Comparison of ENCODE assay signal across 8 mouse cellular contexts in genomic region chr1:34438381-34439051, GRCm38 (mm10). TPM values are rescaled to one million over a fixed set of nuclear protein-coding genes. Genes with fewer than 3 reads are reported as not detected.
DNase-seq lines count a peak whose midpoint lies in the region; ATAC-seq and TF ChIP-seq lines count a peak whose summit lies in the region.

No protein-coding gene starts in this region.

- no peaks in the 10 kb centered on the region for H3K27me3 ChIP-seq in lung, embryonic 14.5 days (ENCODE audit: insufficient read depth, low read length)
- H3K27me3 ChIP-seq in embryonic facial prominence, embryonic 11.5 days (ENCODE audit: control insufficient read depth, insufficient read depth, low read length), result no peaks in the 10 kb centered on the region
- no peaks in the 10 kb centered on the region for H3K27me3 ChIP-seq in intestine, embryonic 14.5 days (replicated peaks; ENCODE audit: control insufficient read depth, insufficient read depth, low read length)
- H3K27me3 ChIP-seq in neural tube, embryonic 14.5 days (ENCODE audit: control insufficient read depth, insufficient read depth, low read length), result no peaks in the 10 kb centered on the region

- H3K4me2 ChIP-seq in lung, embryonic 14.5 days, result peak overlapping the region; percentile 71
- peak overlapping the region; percentile 48 for H3K4me2 ChIP-seq in embryonic facial prominence, embryonic 11.5 days (ENCODE audit: low read depth, low read length)
- H3K4me2 ChIP-seq in intestine, embryonic 14.5 days (ENCODE audit: low read length), result peak overlapping the region; percentile 71
- peak overlapping the region; percentile 60 for H3K4me2 ChIP-seq in neural tube, embryonic 14.5 days (ENCODE audit: low read depth, low read length)

- H3K4me3 ChIP-seq in lung, embryonic 14.5 days (ENCODE audit: low read depth, low read length), result peak overlapping the region; percentile 69
- peak overlapping the region; percentile 73 for H3K4me3 ChIP-seq in embryonic facial prominence, embryonic 11.5 days (ENCODE audit: low read depth, low read length)
- H3K4me3 ChIP-seq in intestine, embryonic 14.5 days (ENCODE audit: low read depth, low read length), result peak overlapping the region; percentile 87
- peak overlapping the region; percentile 60 for H3K4me3 ChIP-seq in neural tube, embryonic 14.5 days (ENCODE audit: low read depth, low read length)

- H3K36me3 ChIP-seq in lung, embryonic 14.5 days (ENCODE audit: insufficient read depth), result peaks cover 22% of the 10 kb centered on the region
- peaks cover 7% of the 10 kb centered on the region for H3K36me3 ChIP-seq in embryonic facial prominence, embryonic 11.5 days (replicated peaks; ENCODE audit: control insufficient read depth, insufficient read depth, low read depth, low read length)
- H3K36me3 ChIP-seq in intestine, embryonic 14.5 days (ENCODE audit: control insufficient read depth, insufficient read depth, low read length), result peaks cover 13% of the 10 kb centered on the region
- H3K36me3 ChIP-seq in neural tube, embryonic 14.5 days (ENCODE audit: control insufficient read depth, insufficient read depth, low read length), result peaks cover 10% of the 10 kb centered on the region

- peak; percentile 6 for DNase-seq in lung, embryonic 14.5 days
- no peak for DNase-seq in lung, postnatal 36 days
- no peak for DNase-seq in embryonic facial prominence, embryonic 11.5 days (ENCODE audit: low spot score)
- DNase-seq in intestine, embryonic 14.5 days (ENCODE audit: low spot score), result no peak
- no peak for DNase-seq in urinary bladder, postnatal 14 days (ENCODE audit: low spot score)
- no peak for DNase-seq in adrenal gland, postnatal 36 days
- DNase-seq in embryo, embryonic 10.5 days (ENCODE audit: low spot score), result no peak

- WGBS in lung, embryonic 14.5 days, result 43% methylated on average over 14 of the region's 20 CpGs
- WGBS in embryonic facial prominence, embryonic 11.5 days, result 38% methylated on average over 17 of the region's 20 CpGs
- WGBS in intestine, embryonic 14.5 days, result 44% methylated on average over 15 of the region's 20 CpGs
- WGBS in neural tube, embryonic 14.5 days, result 48% methylated on average over 15 of the region's 20 CpGs

- ATAC-seq in lung, embryonic 14.5 days (ENCODE audit: insufficient read depth), result no peak
- ATAC-seq in embryonic facial prominence, embryonic 11.5 days (replicated peaks; ENCODE audit: insufficient number of reproducible peaks, low FRiP score, low TSS enrichment, low read depth), result no peak
- no peak for ATAC-seq in intestine, embryonic 14.5 days (replicated peaks; ENCODE audit: low FRiP score, low TSS enrichment, low read depth)
- ATAC-seq in neural tube, embryonic 14.5 days (ENCODE audit: low read depth), result no peak

- H3K4me1 ChIP-seq in lung, embryonic 14.5 days (ENCODE audit: insufficient read depth), result peaks cover 2% of the 10 kb centered on the region; the same call in 1 of the 2 replicates
- H3K4me1 ChIP-seq in embryonic facial prominence, embryonic 11.5 days (ENCODE audit: control insufficient read depth, insufficient read depth, low read length), result no peaks in the 10 kb centered on the region
- H3K4me1 ChIP-seq in intestine, embryonic 14.5 days (replicated peaks; ENCODE audit: control insufficient read depth, insufficient read depth, low read length), result peaks cover 15% of the 10 kb centered on the region
- peaks cover 15% of the 10 kb centered on the region for H3K4me1 ChIP-seq in neural tube, embryonic 14.5 days (ENCODE audit: control insufficient read depth, insufficient read depth, low read length)

- H3K9ac ChIP-seq in lung, embryonic 14.5 days, result peak overlapping the region; percentile 59
- H3K9ac ChIP-seq in embryonic facial prominence, embryonic 11.5 days (replicated peaks; ENCODE audit: low read length), result peak overlapping the region; percentile 51
- peak overlapping the region; percentile 56 for H3K9ac ChIP-seq in intestine, embryonic 14.5 days (ENCODE audit: low read length)
- peak overlapping the region; percentile 33; the same call in 1 of the 2 replicates for H3K9ac ChIP-seq in neural tube, embryonic 14.5 days (replicated peaks; ENCODE audit: low read depth, low read length)

- no peaks in the 10 kb centered on the region for H3K9me3 ChIP-seq in lung, embryonic 14.5 days (ENCODE audit: low read depth, low read length)
- no peaks in the 10 kb centered on the region for H3K9me3 ChIP-seq in embryonic facial prominence, embryonic 11.5 days (replicated peaks; ENCODE audit: control insufficient read depth, low read length)
- H3K9me3 ChIP-seq in intestine, embryonic 14.5 days (ENCODE audit: control insufficient read depth, low read length), result no peaks in the 10 kb centered on the region
- no peaks in the 10 kb centered on the region for H3K9me3 ChIP-seq in neural tube, embryonic 14.5 days (ENCODE audit: control insufficient read depth, low read length)

- TF ChIP-seq CTCF in lung, embryonic 14.5 days (IDR thresholded peaks at IDR 0.05; ENCODE audit: low read depth), result no peak

- no peak overlapping the region for H3K27ac ChIP-seq in lung, embryonic 14.5 days (ENCODE audit: low read depth)
- H3K27ac ChIP-seq in embryonic facial prominence, embryonic 11.5 days (replicated peaks; ENCODE audit: low read depth, low read length), result no peak overlapping the region
- no peak overlapping the region for H3K27ac ChIP-seq in intestine, embryonic 14.5 days (ENCODE audit: low read depth)
- no peak overlapping the region for H3K27ac ChIP-seq in neural tube, embryonic 14.5 days (ENCODE audit: low read depth, low read length)

RNA-seq across cellular contexts. Expression of gene Ccdc115, which starts 1.0 kb away (rescaled TPM):
- polyA plus RNA-seq in lung, embryonic 14.5 days (2014; fragmentation: Nextera tagmentation; extraction: Ambion mirVana), result 50.4 and 51.8 TPM in 2 replicates
- 51.9 and 55.4 TPM in 2 replicates for polyA plus RNA-seq in embryonic facial prominence, embryonic 11.5 days (2014; fragmentation: Nextera tagmentation; extraction: Ambion mirVana)
- polyA plus RNA-seq in intestine, embryonic 14.5 days (2014; fragmentation: Nextera tagmentation; extraction: Ambion mirVana), result 59.6 and 60.0 TPM in 2 replicates
- 64.4 and 65.2 TPM in 2 replicates for polyA plus RNA-seq in neural tube, embryonic 14.5 days (2014; fragmentation: Nextera tagmentation; extraction: Ambion mirVana)
- total RNA-seq in adrenal gland, postnatal 36 days (2021), result 10 to 100 TPM; 16.8 to 17.4 TPM

RNA-seq across cellular contexts. Expression of gene Imp4, which starts 1.1 kb away (rescaled TPM):
- 91.1 and 91.2 TPM in 2 replicates for polyA plus RNA-seq in lung, embryonic 14.5 days (2014; fragmentation: Nextera tagmentation; extraction: Ambion mirVana)
- 93.4 and 104 TPM in 2 replicates for polyA plus RNA-seq in embryonic facial prominence, embryonic 11.5 days (2014; fragmentation: Nextera tagmentation; extraction: Ambion mirVana)
- 120 and 126 TPM in 2 replicates for polyA plus RNA-seq in intestine, embryonic 14.5 days (2014; fragmentation: Nextera tagmentation; extraction: Ambion mirVana)
- polyA plus RNA-seq in neural tube, embryonic 14.5 days (2014; fragmentation: Nextera tagmentation; extraction: Ambion mirVana), result 50.9 and 60.2 TPM in 2 replicates
- 10 to 100 TPM; 62.0 to 76.0 TPM for total RNA-seq in adrenal gland, postnatal 36 days (2021)

RNA-seq across cellular contexts. Expression of gene Ptpn18, which starts 21.0 kb away (rescaled TPM):
- polyA plus RNA-seq in lung, embryonic 14.5 days (2014; fragmentation: Nextera tagmentation; extraction: Ambion mirVana), result 43.2 and 48.1 TPM in 2 replicates
- polyA plus RNA-seq in embryonic facial prominence, embryonic 11.5 days (2014; fragmentation: Nextera tagmentation; extraction: Ambion mirVana), result 4.2 and 8.6 TPM in 2 replicates
- 19.3 and 22.1 TPM in 2 replicates for polyA plus RNA-seq in intestine, embryonic 14.5 days (2014; fragmentation: Nextera tagmentation; extraction: Ambion mirVana)
- 1.6 and 5.6 TPM in 2 replicates for polyA plus RNA-seq in neural tube, embryonic 14.5 days (2014; fragmentation: Nextera tagmentation; extraction: Ambion mirVana)
- total RNA-seq in adrenal gland, postnatal 36 days (2021), result 1 to 10 TPM; 3.4 to 5.9 TPM

RNA-seq across cellular contexts. Expression of gene Prss39, which starts 59.7 kb away (rescaled TPM):
- polyA plus RNA-seq in lung, embryonic 14.5 days (2014; fragmentation: Nextera tagmentation; extraction: Ambion mirVana), result not detected in 2 replicates
- polyA plus RNA-seq in embryonic facial prominence, embryonic 11.5 days (2014; fragmentation: Nextera tagmentation; extraction: Ambion mirVana), result not detected in 2 replicates
- not detected in 2 replicates for polyA plus RNA-seq in intestine, embryonic 14.5 days (2014; fragmentation: Nextera tagmentation; extraction: Ambion mirVana)
- polyA plus RNA-seq in neural tube, embryonic 14.5 days (2014; fragmentation: Nextera tagmentation; extraction: Ambion mirVana), result not detected in 2 replicates
- total RNA-seq in adrenal gland, postnatal 36 days (2021), result not detected
